Mouse (Mus musculus) adrenal gland, adult 18-20 months (tissue): ENCODE data around the gene Dcst2. TPM values are rescaled to one million over a fixed set of nuclear protein-coding genes. Genes with fewer than 3 reads are reported as not detected.

Experiments
- DNase-seq, 2 experiments: peaks; one replicate each; pipeline ENCODE4 v3.0.0; 2021 to 2022; ENCODE audit warnings: low spot score in 2 of 2
- total RNA-seq, 2 experiments: library from RNA; stranded (reverse); gene quantifications; 1 replicate in 1 of 2; 2 replicates in 1 of 2; pipeline ENCODE4 v1.2.3; 2021

The Dcst2 gene
- total RNA-seq, 2 experiments from 2014 or later: 0.80 to 0.93 TPM

- no peak for DNase-seq
Measured at GRCm38 (mm10) chr3:89330948-89331347, 30.8 kb upstream of the Dcst2 start.

- no peak for DNase-seq
Measured at GRCm38 (mm10) chr3:89331561-89331960, 30.2 kb upstream of the Dcst2 start.

GRCm38 (mm10) chr3:89332013-89332412 is 29.8 kb upstream of the Dcst2 start:
- DNase-seq: no peak

- no peak for DNase-seq
Measured at GRCm38 (mm10) chr3:89332476-89332875, 29.3 kb upstream of the Dcst2 start.

GRCm38 (mm10) chr3:89333053-89333452 is 28.7 kb upstream of the Dcst2 start:
- no peak for DNase-seq

GRCm38 (mm10) chr3:89336529-89336928 is 25.2 kb upstream of the Dcst2 start:
- DNase-seq: no peak

- no peak for DNase-seq
Measured at GRCm38 (mm10) chr3:89337062-89337720, 24.6 kb upstream of the Dcst2 start.

GRCm38 (mm10) chr3:89337721-89338578 is 23.8 kb upstream of the Dcst2 start, which contains the start of gene Efna4:
TSS of gene Efna4 (minus strand) at chr3:89338028.
- DNase-seq: peak in 1 of 2 experiments; percentile 39

- DNase-seq: peak; percentile 65 to 69
Measured at GRCm38 (mm10) chr3:89339416-89339815, 22.4 kb upstream of the Dcst2 start.

- DNase-seq: peak; percentile 77 to 79
Measured at GRCm38 (mm10) chr3:89340465-89340864, 21.3 kb upstream of the Dcst2 start.

GRCm38 (mm10) chr3:89341794-89342193 is 20.0 kb upstream of the Dcst2 start:
- no peak for DNase-seq

GRCm38 (mm10) chr3:89343279-89343678 is 18.5 kb upstream of the Dcst2 start:
- no peak for DNase-seq

GRCm38 (mm10) chr3:89346815-89347540 is 14.8 kb upstream of the Dcst2 start:
- no peak for DNase-seq

GRCm38 (mm10) chr3:89347916-89348315 is 13.9 kb upstream of the Dcst2 start:
- no peak for DNase-seq

- DNase-seq: peak; percentile 50 to 59
Measured at GRCm38 (mm10) chr3:89348911-89349868, 12.6 kb upstream of the Dcst2 start.

GRCm38 (mm10) chr3:89349869-89350501 is 11.8 kb upstream of the Dcst2 start, which contains the start of gene Adam15:
TSS of gene Adam15 (minus strand) at chr3:89349996.
- peak; percentile 90 to 92 for DNase-seq

GRCm38 (mm10) chr3:89351271-89351670 is 10.5 kb upstream of the Dcst2 start:
- no peak for DNase-seq

GRCm38 (mm10) chr3:89354816-89355511 is 6.8 kb upstream of the Dcst2 start:
- DNase-seq: peak; percentile 90 to 94

GRCm38 (mm10) chr3:89355512-89355902 is 6.3 kb upstream of the Dcst2 start:
- no peak for DNase-seq
